Mouse (Mus musculus) brain, adult 2 months (tissue): Measurements from ENCODE around the gene Coq10a.
A peak's percentile ranks its signal among the peaks of the same experiment; 100 is the strongest.

ENCODE experiments used
- DNase-seq: peaks from one replicate; pipeline ENCODE4 v3.0.0; 2011; ENCODE audit warnings: low read depth, low spot score

Coq10a gene

DNA sequence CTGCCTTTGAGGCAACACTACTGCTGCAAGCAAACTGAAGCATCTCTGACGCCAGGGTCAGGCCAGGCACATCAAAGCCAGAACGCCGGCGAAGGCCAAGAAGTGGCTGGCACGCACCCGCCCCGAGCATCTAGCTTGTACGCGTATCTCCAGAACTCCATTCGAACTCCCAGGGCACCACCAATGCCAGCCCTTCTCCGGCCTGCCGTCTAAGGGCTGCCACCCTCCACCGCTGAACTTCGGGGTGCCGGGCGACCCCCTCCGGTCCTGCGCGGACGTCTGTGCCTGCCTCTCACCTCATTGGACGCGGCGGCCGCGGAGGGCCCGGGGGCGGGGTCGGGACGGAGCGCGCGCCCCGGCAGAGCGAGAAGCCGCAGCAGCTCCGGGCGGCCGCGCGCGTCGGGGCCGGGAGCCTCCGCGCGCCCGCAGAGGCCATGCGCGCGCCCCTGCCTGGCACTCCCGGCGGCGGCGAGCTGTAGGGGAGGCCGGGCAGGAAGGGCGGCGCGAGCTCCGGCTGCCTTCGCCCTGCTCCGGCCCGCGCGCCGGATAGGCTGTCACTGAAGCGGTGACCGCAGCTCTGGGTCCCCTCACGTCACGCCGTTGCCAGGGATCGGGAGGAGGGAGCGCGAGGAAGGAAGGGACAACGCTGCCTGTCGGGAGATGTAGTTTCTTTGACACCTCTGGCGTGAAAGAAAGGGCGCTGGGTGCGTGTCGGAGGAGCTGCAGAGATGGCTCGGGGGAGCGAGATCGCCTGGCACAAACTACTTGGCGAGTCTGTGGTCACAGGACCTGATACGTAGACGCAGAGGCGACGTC is at the start of gene Coq10a:
TSS of gene Coq10a (minus strand) at position 596 of the 816 bp plus-strand sequence.
- peak; percentile 99 for DNase-seq

DNA sequence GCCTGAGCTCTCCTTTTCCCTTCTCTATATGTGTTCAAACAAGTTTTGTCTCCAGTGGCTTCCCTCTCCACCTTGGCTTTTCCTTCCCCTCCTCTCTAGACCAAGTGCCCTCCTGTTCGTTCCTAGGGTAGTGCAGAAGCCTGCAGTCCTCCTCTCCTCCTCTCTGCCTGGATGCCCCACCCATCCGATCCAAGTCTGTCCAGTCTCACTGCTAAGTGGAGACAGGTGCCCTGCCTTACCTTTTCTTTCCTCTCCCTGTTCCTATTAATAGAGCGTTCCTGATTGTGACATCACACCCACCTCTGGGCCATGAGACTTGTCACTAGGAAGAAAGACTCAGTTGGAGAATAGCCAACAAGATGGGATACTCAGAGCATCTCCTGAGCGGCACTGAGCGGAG is 46.1 kb upstream of the Coq10a start:
- DNase-seq: no peak

DNA sequence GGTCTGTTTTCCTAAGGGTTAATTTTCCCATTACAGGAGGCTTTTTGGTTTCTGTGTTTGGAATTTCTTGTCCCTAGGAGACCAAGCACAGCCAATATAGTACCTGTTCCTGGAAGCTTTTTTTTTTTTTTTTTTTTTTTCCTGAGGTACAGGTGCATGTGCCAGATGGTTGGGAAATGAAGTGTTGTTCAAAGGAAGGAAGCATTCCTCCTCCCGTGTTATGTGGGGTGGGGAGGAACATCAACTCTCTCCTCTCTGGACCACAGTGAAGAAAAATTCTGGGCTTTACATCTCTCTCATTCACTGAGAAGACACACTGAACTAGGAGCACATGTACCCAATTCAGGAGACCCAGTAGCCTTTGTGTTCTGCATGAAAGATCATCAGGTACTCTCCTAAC is 44.3 kb upstream of the Coq10a start:
- DNase-seq: peak; percentile 57

DNA sequence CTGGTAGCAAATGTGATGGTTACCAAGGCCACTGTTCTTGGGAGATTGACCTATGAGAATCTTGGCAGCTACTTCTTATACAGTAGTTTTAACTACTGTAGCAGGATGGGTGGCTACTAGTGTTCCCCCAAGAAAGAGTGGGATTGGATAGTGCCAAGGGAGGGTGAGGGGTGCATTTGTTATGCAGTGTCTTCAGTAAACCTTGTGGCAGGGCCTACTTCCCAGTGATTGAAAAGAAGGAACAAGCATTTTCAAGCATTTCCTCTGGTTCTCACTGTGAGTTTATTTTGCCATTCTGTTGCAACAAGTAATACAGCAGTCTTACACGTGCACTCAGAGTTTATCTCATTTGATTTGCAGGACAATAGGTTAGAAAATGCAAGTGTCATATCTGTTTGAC is 43.8 kb upstream of the Coq10a start:
- DNase-seq: no peak

DNA sequence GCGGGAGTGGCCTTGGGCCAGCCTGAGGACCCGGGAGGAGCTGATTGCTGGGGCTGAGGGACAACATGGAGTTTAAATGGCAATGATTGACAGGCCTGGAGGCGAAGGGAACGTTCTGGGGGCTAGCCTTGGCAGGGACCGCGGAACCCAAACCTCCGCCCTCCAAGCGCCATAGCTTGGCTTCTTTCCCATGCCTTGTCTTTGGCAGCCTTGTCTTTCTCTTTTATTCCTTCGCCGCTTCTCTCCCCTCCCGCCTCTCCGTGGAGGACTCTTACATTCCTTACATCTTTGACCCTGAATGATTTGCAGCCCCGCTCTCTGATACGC is 43.2 kb upstream of the Coq10a start:
- DNase-seq: peak; percentile 58

DNA sequence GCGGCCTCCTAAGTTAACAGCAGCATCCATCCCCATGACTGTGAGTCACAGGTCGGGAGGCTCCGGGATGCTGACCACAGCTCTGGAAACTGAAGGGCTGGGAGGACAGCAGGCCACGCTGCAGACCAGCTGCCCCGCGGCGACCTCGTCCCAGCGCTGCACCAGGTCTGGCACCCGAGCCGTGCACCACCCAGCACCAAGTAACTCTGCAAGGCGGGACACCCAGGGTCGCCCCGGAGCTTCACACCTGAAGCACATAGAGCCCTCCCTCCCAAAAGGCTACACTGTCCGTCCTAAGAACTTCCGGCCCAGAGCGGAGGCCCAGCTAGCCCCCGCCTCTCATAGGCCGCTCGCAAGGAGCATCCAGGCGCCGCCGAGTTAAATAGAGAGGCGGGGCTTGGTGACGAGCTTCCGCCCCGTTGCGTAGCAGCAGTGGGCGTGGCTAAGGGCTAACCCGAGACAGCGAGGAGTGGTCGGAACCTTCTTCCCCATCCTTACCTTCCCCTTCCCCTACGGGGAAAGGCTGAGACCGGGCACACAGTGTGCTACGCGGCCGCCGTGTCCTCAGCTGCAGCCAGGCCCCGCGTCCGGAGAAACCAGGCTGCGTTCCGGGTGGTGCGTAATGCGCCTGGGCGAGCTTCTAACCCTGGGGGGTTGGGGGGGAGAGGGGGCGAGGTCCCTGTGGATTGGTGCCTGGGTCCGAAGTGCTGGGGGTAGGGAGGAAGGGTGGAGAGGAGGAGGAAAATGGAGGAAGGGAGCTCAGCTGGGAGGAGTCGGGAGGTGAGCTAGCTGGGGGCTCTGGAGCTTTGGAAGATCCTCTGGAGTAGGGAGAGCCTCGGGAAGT is 42.6 kb upstream of the Coq10a start, which contains the start of the genes Nabp2 and Rnf41:
TSS of gene Nabp2 (minus strand) at position 282 of the 844 bp plus-strand sequence.
TSS of gene Rnf41 (plus strand) at position 447 of the 844 bp plus-strand sequence.
- DNase-seq: peak; percentile 98

DNA sequence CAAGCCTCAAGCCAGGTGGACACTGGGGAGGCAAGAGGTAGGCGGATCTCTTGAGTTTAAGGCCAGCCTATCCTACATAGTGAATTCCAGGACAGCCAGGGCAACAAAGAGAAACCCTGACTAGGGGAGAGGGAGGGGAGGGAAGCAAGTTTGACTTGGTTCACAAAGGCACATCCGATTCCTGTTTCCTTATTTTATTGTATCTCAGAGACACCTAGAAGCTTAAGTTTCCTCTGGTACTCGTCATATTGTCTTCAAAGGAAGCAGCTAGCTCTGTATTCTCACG is 41.7 kb upstream of the Coq10a start:
- no peak for DNase-seq

- peak; percentile 100 for DNase-seq
Observed at GRCm38 (mm10) chr10:128409692-128410559, 41.1 kb upstream of the Coq10a start.

- peak; percentile 67 for DNase-seq
Observed at GRCm38 (mm10) chr10:128408591-128409535, 40.1 kb upstream of the Coq10a start.

- peak; percentile 82 for DNase-seq
Observed at GRCm38 (mm10) chr10:128403931-128404330, 35.1 kb upstream of the Coq10a start.

- no peak for DNase-seq
Observed at GRCm38 (mm10) chr10:128401638-128402037, 32.8 kb upstream of the Coq10a start.

DNA sequence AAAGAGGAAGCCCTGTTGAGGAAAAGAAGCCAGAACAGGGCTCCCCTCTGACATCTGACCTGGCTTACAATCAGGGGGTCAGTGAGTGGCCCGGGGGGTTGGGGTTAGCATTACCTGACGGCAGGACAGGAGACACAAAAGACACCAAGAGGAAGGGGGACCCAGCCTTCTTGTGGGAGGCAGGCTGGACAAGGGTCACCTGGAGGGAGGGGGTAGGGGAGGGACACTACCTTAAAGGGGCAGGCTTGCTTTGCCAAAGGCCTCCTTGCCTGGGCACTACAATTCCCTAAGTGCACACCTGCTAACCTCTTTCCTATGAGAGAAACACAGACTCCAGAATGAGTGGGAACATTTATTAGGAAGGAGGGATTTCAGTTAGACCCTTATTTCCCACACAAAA is 32.3 kb upstream of the Coq10a start, which contains the start of gene Slc39a5:
TSS of gene Slc39a5 (minus strand) at position 174 of the 400 bp plus-strand sequence.
- no peak for DNase-seq

DNA sequence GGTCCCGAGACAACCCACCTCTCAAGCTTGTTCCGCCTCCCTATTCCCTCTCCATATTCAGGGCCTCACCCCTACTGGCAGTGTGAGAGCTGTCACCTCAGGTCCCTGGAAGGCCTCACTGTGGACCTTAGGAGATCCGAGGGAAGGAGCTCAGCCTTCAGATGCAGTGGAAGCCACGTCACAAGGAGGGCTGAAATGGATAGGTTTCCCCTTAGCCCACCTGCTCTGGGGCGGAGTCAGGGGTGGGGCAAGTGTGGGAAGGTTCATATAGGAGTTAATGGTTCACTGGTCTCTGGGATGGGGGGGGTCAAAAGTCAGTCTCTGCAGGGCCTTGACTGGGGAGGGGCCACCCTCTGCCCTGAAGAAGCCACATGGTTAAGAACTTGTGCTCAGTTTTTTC is 31.5 kb upstream of the Coq10a start:
- no peak for DNase-seq

DNA sequence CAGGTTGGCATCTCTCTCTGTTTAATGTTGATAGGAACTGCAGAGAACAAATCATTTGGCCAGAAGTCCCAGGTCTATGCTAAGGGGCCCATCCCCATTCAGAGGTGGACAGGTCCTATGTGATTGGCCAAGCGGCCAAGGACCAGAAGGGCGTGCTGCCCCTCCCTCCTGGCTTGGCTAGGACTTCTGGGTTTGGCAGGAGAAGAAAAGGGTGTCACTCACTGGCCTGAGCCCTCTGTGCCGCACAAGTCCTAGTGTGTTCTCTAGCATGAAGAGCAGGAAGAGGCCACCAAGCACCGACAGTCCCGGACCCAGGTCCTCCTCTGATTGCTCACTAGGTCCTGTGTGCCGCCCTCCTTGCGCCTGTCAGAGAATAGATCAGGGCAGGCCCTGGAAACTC is 28.7 kb upstream of the Coq10a start:
- peak; percentile 79 for DNase-seq

DNA sequence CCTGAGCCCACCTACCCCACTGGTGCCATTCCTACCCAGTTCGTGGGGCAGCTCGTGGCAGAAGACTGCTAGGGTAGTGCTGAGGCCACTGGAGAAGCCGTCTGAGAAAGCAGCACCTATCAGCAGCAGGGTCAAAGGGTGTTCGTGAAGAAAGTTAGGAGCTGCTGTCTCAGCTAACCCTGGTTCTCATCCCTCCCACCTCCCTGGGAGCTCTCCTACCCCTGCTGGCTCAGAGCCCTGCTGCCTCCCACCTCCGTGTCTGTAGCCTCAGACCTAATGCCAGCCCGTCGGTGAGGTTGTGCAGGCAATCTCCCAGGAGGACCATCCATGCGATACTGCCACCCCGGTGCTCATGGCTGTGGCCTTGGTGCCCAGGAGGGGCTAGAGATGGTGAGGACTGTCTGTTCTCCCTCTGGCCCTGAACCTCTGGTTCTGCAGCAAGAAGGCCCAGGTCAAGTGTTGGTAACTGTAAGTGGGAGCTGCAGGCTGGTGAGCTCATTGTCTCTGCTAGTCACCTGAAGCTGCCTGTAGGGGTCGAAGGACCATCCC is 28.0 kb upstream of the Coq10a start:
- no peak for DNase-seq

GRCm38 (mm10) chr10:128396017-128396673 is 27.3 kb upstream of the Coq10a start:
- no peak for DNase-seq

DNA sequence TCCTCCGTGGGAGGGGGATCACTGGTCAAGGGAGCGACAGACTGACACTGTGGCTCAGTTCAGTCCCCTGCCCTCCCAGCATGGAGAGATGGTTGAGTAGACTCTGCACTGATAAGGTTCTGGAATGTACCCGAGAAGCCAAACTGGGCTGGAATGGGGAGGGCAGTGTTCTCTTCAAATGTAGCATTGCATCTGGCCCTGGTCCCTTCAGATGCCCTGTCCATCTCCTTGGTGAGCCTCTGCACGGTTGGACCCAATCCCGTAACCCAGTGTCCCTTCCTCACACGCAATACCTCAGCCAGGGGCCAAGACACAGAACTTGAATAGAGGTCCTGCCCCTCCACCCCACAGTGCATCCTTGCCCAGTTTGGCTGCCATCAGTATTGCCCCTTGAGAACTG is 23.1 kb upstream of the Coq10a start:
- DNase-seq: no peak

GRCm38 (mm10) chr10:128390366-128390765 is 21.6 kb upstream of the Coq10a start:
- DNase-seq: no peak

GRCm38 (mm10) chr10:128389570-128389969 is 20.8 kb upstream of the Coq10a start:
- no peak for DNase-seq

DNA sequence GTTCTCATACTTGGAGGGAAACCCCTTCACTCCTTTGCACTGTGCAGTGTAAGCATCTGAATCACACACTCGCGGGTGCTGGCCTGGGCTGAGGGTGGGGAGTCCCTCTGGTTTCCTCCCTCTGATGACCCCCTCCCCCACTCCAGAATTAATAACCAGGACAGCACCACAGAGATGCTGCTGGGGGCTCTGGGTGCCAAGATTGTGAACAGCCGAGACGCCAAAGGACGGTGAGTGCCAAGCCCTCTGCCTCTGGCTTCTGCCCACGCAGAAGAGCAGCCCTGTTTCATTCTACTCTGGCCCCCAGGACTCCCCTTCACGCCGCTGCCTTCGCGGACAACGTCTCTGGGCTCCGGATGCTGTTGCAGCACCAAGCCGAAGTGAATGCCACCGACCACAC is 20.1 kb upstream of the Coq10a start:
- no peak for DNase-seq
